ENCODE assay signal across 8 mouse cellular contexts in the genomic region with DNA sequence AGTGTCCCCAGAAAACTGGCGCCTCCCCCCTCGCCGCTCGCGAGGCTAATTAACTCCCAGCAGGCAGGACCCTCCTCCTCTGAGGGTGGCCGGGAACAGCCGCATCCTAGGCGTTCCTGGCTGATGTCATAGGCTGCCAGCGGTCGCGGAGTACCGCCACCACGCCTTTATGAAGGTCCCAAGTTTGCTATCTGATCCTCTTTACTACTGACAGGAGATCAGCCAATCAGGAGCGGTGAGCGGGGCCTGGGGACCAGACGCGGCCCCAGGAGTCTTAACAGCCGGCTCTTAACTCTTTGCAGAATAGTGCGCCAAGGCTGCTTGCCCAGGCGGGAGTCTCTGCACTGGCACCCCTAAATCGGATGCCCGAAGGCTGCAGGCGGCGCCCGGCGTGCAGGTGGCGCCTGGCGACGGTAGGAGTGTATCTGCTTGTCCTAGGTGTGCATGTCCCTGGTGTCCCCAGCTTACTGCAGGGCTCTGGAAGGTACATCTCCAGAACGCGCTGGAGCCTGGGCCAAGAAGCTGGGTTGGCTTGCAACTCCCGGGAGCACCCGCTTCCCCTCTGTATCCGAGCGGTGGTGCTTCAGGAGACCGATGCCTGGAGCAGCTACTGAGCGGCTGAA. TPM values are rescaled to one million over a fixed set of nuclear protein-coding genes. Genes with fewer than 3 reads are reported as not detected.
DNase-seq lines count a peak whose midpoint lies in the region; ATAC-seq and TF ChIP-seq lines count a peak whose summit lies in the region.

Gene Myocd (minus strand): TSS at position 139 of the 623 bp plus-strand sequence.

- peaks cover 19% of the 10 kb centered on the region for H3K4me1 ChIP-seq in E14TG2a.4 (replicated peaks; ENCODE audit: low read depth, low read length)
- H3K4me1 ChIP-seq in embryonic facial prominence, embryonic 15.5 days = peaks cover 15% of the 10 kb centered on the region
- H3K4me1 ChIP-seq in liver, embryonic 13.5 days (replicated peaks) = no peaks in the 10 kb centered on the region

- no peaks in the 10 kb centered on the region for H3K9me3 ChIP-seq in E14TG2a.4 (ENCODE audit: low read length)
- H3K9me3 ChIP-seq in embryonic facial prominence, embryonic 15.5 days (replicated peaks) = no peaks in the 10 kb centered on the region
- H3K9me3 ChIP-seq in liver, embryonic 13.5 days (replicated peaks) = no peaks in the 10 kb centered on the region

- peak within 1 kb of the TSS; percentile 85 for H3K4me2 ChIP-seq in embryonic facial prominence, embryonic 15.5 days (replicated peaks)
- H3K4me2 ChIP-seq in liver, embryonic 13.5 days = peak within 1 kb of the TSS; percentile 41

- no peak within 1 kb of the TSS for H3K9ac ChIP-seq in embryonic facial prominence, embryonic 15.5 days
- no peak within 1 kb of the TSS for H3K9ac ChIP-seq in liver, embryonic 13.5 days

- WGBS in embryonic facial prominence, embryonic 15.5 days = under 1% methylated on average over 37 of the region's 37 CpGs
- 2% methylated on average over 37 of the region's 37 CpGs for WGBS in liver, embryonic 13.5 days (ENCODE audit: insufficient replicate concordance)

- ATAC-seq in embryonic facial prominence, embryonic 15.5 days (ENCODE audit: insufficient number of reproducible peaks, low FRiP score, low TSS enrichment, low read depth) = peak; percentile 85; the same call in 1 of the 2 replicates
- no peak for ATAC-seq in liver, embryonic 13.5 days (ENCODE audit: low read depth)

- H3K36me3 ChIP-seq in E14TG2a.4 (ENCODE audit: insufficient read depth, low read length) = no peaks in the 10 kb centered on the region
- H3K36me3 ChIP-seq in embryonic facial prominence, embryonic 15.5 days = no peaks in the 10 kb centered on the region
- no peaks in the 10 kb centered on the region for H3K36me3 ChIP-seq in liver, embryonic 13.5 days

- TF ChIP-seq CTCF in E14TG2a.4 (conservative IDR thresholded peaks at IDR 0.05; ENCODE audit: low read length) = no peak

- peaks cover 48% of the 10 kb centered on the region for H3K27me3 ChIP-seq in E14TG2a.4 (ENCODE audit: insufficient read depth, low read length)
- 0 out of 2 replicates have a peak, but pooled peaks cover 14% of the 10 kb centered on the region for H3K27me3 ChIP-seq in embryonic facial prominence, embryonic 15.5 days
- peaks cover 37% of the 10 kb centered on the region for H3K27me3 ChIP-seq in liver, embryonic 13.5 days

- peak; percentile 17 to 42 for DNase-seq in adrenal gland, adult (ENCODE audit: inconsistent age in 2 of 2, low spot score in 1 of 2)
- DNase-seq in adrenal gland, adult 8-10 months = no peak
- peak; percentile 55 to 58 for DNase-seq in heart, postnatal 36 days
- no peak for DNase-seq in liver, embryonic 13.5 days
- DNase-seq in retina, embryonic 14.5 days (ENCODE audit: low spot score) = peak; percentile 73
- DNase-seq in adipocyte (ENCODE audit: low spot score) = no peak

- peak within 1 kb of the TSS; percentile 75 for H3K4me3 ChIP-seq in E14TG2a.4 (replicated peaks; ENCODE audit: low read length)
- H3K4me3 ChIP-seq in embryonic facial prominence, embryonic 15.5 days (replicated peaks) = peak within 1 kb of the TSS; percentile 44
- peak within 1 kb of the TSS; percentile 21 for H3K4me3 ChIP-seq in liver, embryonic 13.5 days (replicated peaks)

- no peak within 1 kb of the TSS for H3K27ac ChIP-seq in embryonic facial prominence, embryonic 15.5 days (replicated peaks)
- H3K27ac ChIP-seq in liver, embryonic 13.5 days = no peak within 1 kb of the TSS

- intact Hi-C loops in heart, postnatal 36 days (cut with DNase I) = loop anchor here (2.0 to 10.0 kb wide), 7 partner anchors 25 to 365 kb away; no protein-coding TSS in a partner anchor

RNA-seq across cellular contexts. Expression of gene Myocd, which starts in this region (rescaled TPM):
- under 1 TPM in 3 of 4 experiments, not detected in 1; 0.19 to 0.59 (median 0.20) TPM for total RNA-seq in adrenal gland, adult 8-10 months (2022)
- 7.9 and 8.6 TPM in 2 replicates for polyA plus RNA-seq in embryonic facial prominence, embryonic 15.5 days (2015; fragmentation: Nextera tagmentation; extraction: Ambion mirVana)
- 10 to 100 TPM; 69.4 to 81.2 TPM for total RNA-seq in heart, postnatal 36 days (2021)
- polyA plus RNA-seq in liver, embryonic 13.5 days (2015; fragmentation: Nextera tagmentation; extraction: Ambion mirVana) = 0.16 and 0.22 TPM in 2 replicates

Comparison
In these comparisons a context has a peak if more than half of its experiments do, and no peak if none do; other contexts are left out.
1. RNA of gene Myocd (total RNA-seq): 69.4 to 81.2 TPM in heart, postnatal 36 days; 0.19 to 0.59 TPM in adrenal gland, adult 8-10 months; every median in the first group is over 10 times any median in the second.
2. DNase-seq: peak in adrenal gland, adult (2 of 2), heart, postnatal 36 days (2 of 2) and retina, embryonic 14.5 days (single experiment); none in adrenal gland, adult 8-10 months (single experiment), liver, embryonic 13.5 days (single experiment) and adipocyte (single experiment).
3. H3K4me3 ChIP-seq: peak in every context shown above with its lines; median percentile 75 in E14TG2a.4; 44 in embryonic facial prominence, embryonic 15.5 days; 21 in liver, embryonic 13.5 days.